Mouse (Mus musculus) heart, embryonic 10.5 days (tissue): ENCODE results near the gene Cand2. TPM values are rescaled to one million over a fixed set of nuclear protein-coding genes. Genes with fewer than 3 reads are reported as not detected.

Source experiments
- DNase-seq: peaks from one replicate; pipeline ENCODE4 v3.0.0-alpha.2; 2017; ENCODE audit warnings: low spot score
- H3K27ac ChIP-seq: fragments of 300-500 bp; sonication (generic); 2 replicates; pipeline ENCODE4 v1.5.1; 2016; ENCODE audit warnings: mild to moderate bottlenecking
- H3K27me3 ChIP-seq: fragments of 300-500 bp; sonication (generic); 2 replicates; pipeline ENCODE4 v1.6.1; 2016; ENCODE audit warnings: mild to moderate bottlenecking; ENCODE audit not compliant: poor library complexity, insufficient read depth, severe bottlenecking
- H3K36me3 ChIP-seq: fragments of 300-500 bp; sonication (generic); 2 replicates; pipeline ENCODE4 v1.6.1; 2016; ENCODE audit warnings: mild to moderate bottlenecking, moderate library complexity
- H3K4me1 ChIP-seq: fragments of 300-500 bp; sonication (generic); 2 replicates; pipeline ENCODE4 v1.6.1; 2016; ENCODE audit warnings: mild to moderate bottlenecking
- H3K4me3 ChIP-seq: fragments of 300-500 bp; sonication (generic); 2 replicates; pipeline ENCODE4 v1.5.1; 2016; ENCODE audit warnings: mild to moderate bottlenecking, moderate library complexity
- H3K9me3 ChIP-seq: fragments of 300-500 bp; sonication (generic); 2 replicates; pipeline ENCODE4 v1.6.1; 2016; ENCODE audit warnings: mild to moderate bottlenecking, moderate library complexity
- WGBS: fragments of 180-500 bp; shearing (Covaris S2); methylation state at CpG from one replicate; pipeline ENCODE4 v1.1.7; 2016; 5-methylcytosine and 5-hydroxymethylcytosine counted together
- microRNA-seq: library from miRNA; unstranded; fragments of <30 nt; microRNA quantifications from one replicate; pipeline ENCODE4, GENCODE M21; 2017
- polyA plus RNA-seq: library from polyadenylated mRNA; unstranded; fragments of >200 nt; fragmentation: Nextera tagmentation; extraction: Ambion mirVana; gene quantifications from 2 replicates; pipeline ENCODE4 v1.2.1, GENCODE M21; 2016

Cand2 gene
- polyA plus RNA-seq, 1 experiment from 2014 or later: 60.0 TPM

GRCm38 (mm10) chr6:115848598-115849304 is 74.4 kb downstream of the Cand2 start:
- Histone ChIP-seq H3K27ac (no peak overlapping the region), H3K4me3 (no peak overlapping the region), H3K9me3 (no peaks in the 10 kb centered on the region), H3K36me3 (peaks cover 35% of the 10 kb centered on the region), H3K4me1 (peaks cover 11% of the 10 kb centered on the region; the same call in 1 of the 2 replicates), H3K27me3 (no peaks in the 10 kb centered on the region)
- no peak for DNase-seq
- WGBS: 90% methylated on average over 10 of the region's 10 CpGs

DNA sequence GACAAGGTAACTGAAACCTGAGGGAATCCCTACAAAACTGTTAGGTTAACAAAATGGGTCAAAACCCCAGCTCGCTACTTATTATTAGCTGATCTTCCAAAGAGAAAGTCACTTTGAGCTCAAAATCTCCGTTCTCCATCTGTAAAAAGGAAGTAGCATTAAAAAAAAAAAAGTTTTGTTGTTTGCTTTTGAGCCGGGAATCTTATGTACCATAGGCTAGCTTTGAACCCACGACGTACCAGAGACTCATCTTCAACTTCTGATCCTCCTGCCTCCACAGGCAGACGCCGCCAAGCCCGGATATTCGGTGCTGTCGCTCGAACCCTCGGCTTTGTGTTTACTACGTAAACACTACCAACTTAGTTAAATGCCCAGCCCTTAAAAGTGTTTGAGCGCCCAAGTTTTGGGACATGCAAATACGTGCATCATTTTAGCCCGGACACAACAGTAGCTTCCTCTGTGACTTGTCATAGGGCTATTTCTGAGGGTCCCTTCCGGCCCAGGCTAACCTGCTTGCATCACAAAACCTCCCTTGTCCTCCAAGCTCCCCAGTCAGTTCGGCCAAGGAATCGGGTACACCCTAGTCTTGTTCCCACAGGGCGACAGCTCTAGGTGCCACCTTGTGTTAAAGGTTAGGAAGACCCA is 78.2 kb downstream of the Cand2 start:
- DNase-seq: no peak
- peaks cover 33% of the 10 kb centered on the region for H3K4me1 ChIP-seq
- H3K4me3 ChIP-seq: peak overlapping the region; percentile 69
- H3K36me3 ChIP-seq: peaks cover 19% of the 10 kb centered on the region; the same call in 1 of the 2 replicates
- peak overlapping the region; percentile 91 for H3K27ac ChIP-seq
- WGBS: 6% methylated on average over 20 of the region's 20 CpGs
- H3K9me3 ChIP-seq: no peaks in the 10 kb centered on the region
- no peaks in the 10 kb centered on the region for H3K27me3 ChIP-seq

DNA sequence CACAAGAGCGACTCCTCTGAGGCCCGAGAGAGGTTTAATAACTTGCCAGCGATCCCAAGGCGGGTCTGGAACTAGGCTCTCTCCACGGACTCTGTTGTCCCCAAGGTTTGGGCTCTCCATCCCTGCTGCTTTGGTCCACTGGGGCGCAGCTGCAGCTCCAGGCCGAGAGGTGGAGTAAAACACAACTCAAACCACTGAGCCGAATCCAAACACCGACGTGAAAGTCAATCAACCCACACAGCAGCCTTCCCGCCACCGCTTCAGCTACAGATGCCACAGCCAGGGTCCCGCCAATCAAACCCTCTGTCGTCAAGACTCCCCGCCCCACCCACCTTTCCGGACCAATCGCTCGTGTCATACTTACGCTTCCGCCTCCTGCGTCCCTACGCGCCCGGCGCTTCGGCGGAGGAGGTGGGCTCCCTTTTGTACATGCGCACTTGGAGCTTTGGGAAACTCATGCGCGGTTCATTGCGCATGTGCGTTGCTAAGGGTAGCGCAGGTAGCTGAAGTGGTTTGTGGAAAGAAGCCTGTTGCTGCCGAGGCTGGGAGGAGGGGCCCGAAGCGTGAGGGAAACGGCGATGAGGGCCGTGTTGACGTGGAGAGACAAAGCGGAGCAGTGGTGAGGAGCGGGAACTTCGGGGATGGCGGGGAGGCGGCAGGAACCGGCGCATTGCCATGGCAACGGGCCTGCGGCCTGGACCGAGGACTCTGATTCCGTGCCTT is 78.9 kb downstream of the Cand2 start, which contains the start of the genes Mbd4 and Ift122:
Gene Mbd4, minus strand, starts transcription at position 281 of the 723 bp plus-strand sequence.
Gene Ift122, plus strand, starts transcription at position 380 of the 723 bp plus-strand sequence.
- peak; percentile 100 for DNase-seq
- no peaks in the 10 kb centered on the region for H3K27me3 ChIP-seq
- H3K27ac ChIP-seq: peak within 1 kb of the TSS; percentile 91
- peaks cover 17% of the 10 kb centered on the region; the same call in 1 of the 2 replicates for H3K36me3 ChIP-seq
- H3K4me3 ChIP-seq: peak within 1 kb of the TSS; percentile 69
- WGBS: under 1% methylated on average over 51 of the region's 51 CpGs
- no peaks in the 10 kb centered on the region for H3K9me3 ChIP-seq
- H3K4me1 ChIP-seq: peaks cover 36% of the 10 kb centered on the region

GRCm38 (mm10) chr6:115853985-115854384 is 79.6 kb downstream of the Cand2 start:
- Histone ChIP-seq H3K36me3 (peaks cover 10% of the 10 kb centered on the region; the same call in 1 of the 2 replicates), H3K4me3 (peak overlapping the region; percentile 69), H3K4me1 (peaks cover 38% of the 10 kb centered on the region), H3K9me3 (no peaks in the 10 kb centered on the region), H3K27ac (peak overlapping the region; percentile 91), H3K27me3 (no peaks in the 10 kb centered on the region)
- DNase-seq: no peak
- 47% methylated on average over 7 of the region's 7 CpGs for WGBS

DNA sequence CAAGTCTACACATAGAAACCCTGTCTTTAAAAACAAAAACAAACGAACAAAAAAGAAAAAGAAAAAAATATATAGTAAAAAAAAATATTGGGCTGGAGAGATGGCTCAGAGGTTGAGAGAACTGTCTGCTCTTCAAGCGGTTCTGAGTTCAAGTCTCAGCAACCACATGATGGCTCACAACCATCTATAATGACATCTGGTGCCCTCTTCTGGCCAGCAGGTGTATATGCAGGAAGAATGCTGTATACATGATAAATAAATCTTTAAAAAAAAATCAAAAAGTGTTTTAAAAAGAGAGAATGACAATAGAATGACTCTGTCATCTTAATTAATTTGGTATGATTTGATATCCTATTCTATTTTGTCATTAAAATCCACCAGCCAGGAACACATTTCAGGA is 80.1 kb downstream of the Cand2 start:
- no peaks in the 10 kb centered on the region for H3K9me3 ChIP-seq
- peaks cover 6% of the 10 kb centered on the region; the same call in 1 of the 2 replicates for H3K36me3 ChIP-seq
- peak overlapping the region; percentile 91; the same call in 1 of the 2 replicates for H3K27ac ChIP-seq
- 59% methylated on average over 2 of the region's 2 CpGs for WGBS
- DNase-seq: no peak
- peaks cover 42% of the 10 kb centered on the region for H3K4me1 ChIP-seq
- H3K27me3 ChIP-seq: no peaks in the 10 kb centered on the region
- H3K4me3 ChIP-seq: no peak overlapping the region

Small RNAs within 50 kb of the gene (microRNA-seq; reads per million reads assigned to microRNA genes)
- gene Mir7660: not detected

Other genes starting within 250 kb of the Cand2 start
- 27.0 and 29.0 TPM in 2 replicates for gene Tsen2, start 229.9 kb upstream of the Cand2 start, polyA plus RNA-seq
- 0.07 and 0.36 TPM in 2 replicates for gene Mkrn2os, start 182.0 kb upstream of the Cand2 start, polyA plus RNA-seq
- 23.5 and 27.7 TPM in 2 replicates for gene Mkrn2, start 172.6 kb upstream of the Cand2 start, polyA plus RNA-seq
- gene Raf1, start 97.9 kb upstream of the Cand2 start, polyA plus RNA-seq: 94.0 and 101 TPM in 2 replicates
- 2.8 and 3.3 TPM in 2 replicates for gene Tmem40, start 12.1 kb upstream of the Cand2 start, polyA plus RNA-seq
- gene Rpl32, start 34.2 kb downstream of the Cand2 start, polyA plus RNA-seq: 1,266 and 1,290 TPM in 2 replicates
- 0.46 and 0.74 TPM in 2 replicates for gene Efcab12, start 63.9 kb downstream of the Cand2 start, polyA plus RNA-seq
- gene Mbd4, start 78.8 kb downstream of the Cand2 start, polyA plus RNA-seq: 15.2 and 22.4 TPM in 2 replicates
- 27.0 and 31.3 TPM in 2 replicates for gene Ift122, start 78.9 kb downstream of the Cand2 start, polyA plus RNA-seq
- gene Rho, start 157.2 kb downstream of the Cand2 start, polyA plus RNA-seq: 0.28 TPM in 1 of 2 replicates, not detected in the other
- not detected in 2 replicates for gene H1foo, start 170.4 kb downstream of the Cand2 start, polyA plus RNA-seq
- gene Plxnd1, start 220.5 kb downstream of the Cand2 start, polyA plus RNA-seq: 42.9 and 61.7 TPM in 2 replicates